Mouse (Mus musculus) lung, embryonic 16.5 days (tissue): ENCODE measurements around the gene Acat2. TPM values are rescaled to one million over a fixed set of nuclear protein-coding genes. Genes with fewer than 3 reads are reported as not detected.

Source experiments
- ATAC-seq: fragments of 200-750 bp; cut with Nextera tagmentation; 2 replicates; pipeline ENCODE4 v1.8.0; 2017; ENCODE audit warnings: low read depth, mild to moderate bottlenecking, moderate library complexity
- H3K27ac ChIP-seq: fragments of 300-500 bp; sonication (generic); 2 replicates; pipeline ENCODE4 v1.5.1; 2014; ENCODE audit warnings: mild to moderate bottlenecking, control low read depth, low read length
- H3K27me3 ChIP-seq: fragments of 300-500 bp; sonication (generic); 2 replicates; pipeline ENCODE4 v1.6.1; 2014; ENCODE audit warnings: low read depth, low read length, mixed read lengths; ENCODE audit not compliant: control insufficient read depth, insufficient read depth
- H3K36me3 ChIP-seq: fragments of 300-500 bp; sonication (generic); 2 replicates; pipeline ENCODE4 v1.6.1; 2014; ENCODE audit warnings: low read length; ENCODE audit not compliant: control insufficient read depth, insufficient read depth
- H3K4me1 ChIP-seq: fragments of 300-500 bp; sonication (generic); replicated peaks from 2 replicates; pipeline ENCODE4 v1.6.1; 2014; ENCODE audit warnings: low read length, mixed read lengths; ENCODE audit not compliant: control insufficient read depth, insufficient read depth
- H3K4me2 ChIP-seq: fragments of 300-500 bp; sonication (generic); 2 replicates; pipeline ENCODE4 v1.6.1; 2014; ENCODE audit warnings: low read depth, low read length, control low read depth
- H3K4me3 ChIP-seq: fragments of 300-500 bp; sonication (generic); 2 replicates; pipeline ENCODE4 v1.5.1; 2014; ENCODE audit warnings: mild to moderate bottlenecking, low read length, control low read depth
- H3K9ac ChIP-seq: fragments of 300-500 bp; sonication (generic); 2 replicates; pipeline ENCODE4 v1.6.1; 2014; ENCODE audit warnings: low read length, control low read depth
- H3K9me3 ChIP-seq: fragments of 300-500 bp; sonication (generic); 2 replicates; pipeline ENCODE4 v1.6.1; 2016; ENCODE audit warnings: low read length; ENCODE audit not compliant: control insufficient read depth
- WGBS: fragments of 180-500 bp; shearing (Covaris S2); extraction: QIAGEN DNeasy Blood & Tissue Kit; methylation state at CpG from one replicate; pipeline ENCODE4 v1.1.7; 2014; 5-methylcytosine and 5-hydroxymethylcytosine counted together
- polyA plus RNA-seq: library from polyadenylated mRNA; unstranded; fragments of >200 nt; fragmentation: Nextera tagmentation; extraction: Ambion mirVana; gene quantifications from 2 replicates; pipeline ENCODE4 v1.2.1, GENCODE M21; 2015

The Acat2 gene
- polyA plus RNA-seq, 1 experiment from 2014 or later: 91.4 TPM

DNA sequence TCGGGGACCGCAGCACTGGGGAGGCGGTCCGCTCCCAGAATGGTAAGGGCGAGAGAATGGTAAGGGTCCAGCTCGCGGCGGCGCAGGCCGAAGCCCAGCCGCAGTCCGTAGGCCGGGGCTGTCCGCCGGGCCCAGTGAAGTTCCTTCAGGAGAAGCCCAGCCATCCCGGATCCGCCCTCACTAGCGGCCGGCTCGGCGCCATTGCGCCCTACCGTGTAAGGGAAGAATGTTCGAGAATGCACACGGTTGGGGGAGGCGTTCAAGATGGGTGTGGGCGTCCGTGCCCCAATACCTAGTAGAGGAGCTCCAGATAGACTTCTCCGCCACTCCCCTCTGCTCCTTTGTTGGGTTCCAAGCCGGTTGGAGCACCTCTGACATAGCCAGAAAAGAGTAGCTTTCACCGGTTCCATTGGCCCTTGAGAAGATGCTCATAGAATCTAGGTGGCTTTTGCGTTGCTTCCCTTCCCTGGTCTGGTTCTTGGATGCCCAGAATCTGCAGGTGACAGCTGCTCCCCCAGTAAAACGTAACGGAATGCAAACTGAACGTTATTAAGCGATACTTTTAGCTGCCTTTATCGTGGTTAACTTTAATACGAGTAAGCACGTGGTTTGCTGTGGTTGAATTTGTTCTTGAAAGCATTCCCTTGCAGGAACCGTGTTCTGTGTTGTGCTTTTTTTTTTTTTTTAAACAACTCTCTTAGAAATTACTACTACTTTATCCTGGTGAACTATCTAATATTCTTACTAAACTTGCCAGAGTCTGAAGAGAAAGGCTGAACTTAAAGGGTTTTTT, 43.8 kb downstream of the Acat2 start:
- Histone ChIP-seq H3K27ac (peak overlapping the region; percentile 92), H3K4me1 (peaks cover 4% of the 10 kb centered on the region; the same call in 1 of the 2 replicates), H3K27me3 (no peaks in the 10 kb centered on the region), H3K9me3 (no peaks in the 10 kb centered on the region), H3K9ac (peak overlapping the region; percentile 98), H3K4me3 (peak overlapping the region; percentile 99), H3K36me3 (peaks cover 44% of the 10 kb centered on the region), H3K4me2 (peak overlapping the region; percentile 55)
- under 1% methylated on average over 40 of the region's 40 CpGs for WGBS
- peak; percentile 53 for ATAC-seq

DNA sequence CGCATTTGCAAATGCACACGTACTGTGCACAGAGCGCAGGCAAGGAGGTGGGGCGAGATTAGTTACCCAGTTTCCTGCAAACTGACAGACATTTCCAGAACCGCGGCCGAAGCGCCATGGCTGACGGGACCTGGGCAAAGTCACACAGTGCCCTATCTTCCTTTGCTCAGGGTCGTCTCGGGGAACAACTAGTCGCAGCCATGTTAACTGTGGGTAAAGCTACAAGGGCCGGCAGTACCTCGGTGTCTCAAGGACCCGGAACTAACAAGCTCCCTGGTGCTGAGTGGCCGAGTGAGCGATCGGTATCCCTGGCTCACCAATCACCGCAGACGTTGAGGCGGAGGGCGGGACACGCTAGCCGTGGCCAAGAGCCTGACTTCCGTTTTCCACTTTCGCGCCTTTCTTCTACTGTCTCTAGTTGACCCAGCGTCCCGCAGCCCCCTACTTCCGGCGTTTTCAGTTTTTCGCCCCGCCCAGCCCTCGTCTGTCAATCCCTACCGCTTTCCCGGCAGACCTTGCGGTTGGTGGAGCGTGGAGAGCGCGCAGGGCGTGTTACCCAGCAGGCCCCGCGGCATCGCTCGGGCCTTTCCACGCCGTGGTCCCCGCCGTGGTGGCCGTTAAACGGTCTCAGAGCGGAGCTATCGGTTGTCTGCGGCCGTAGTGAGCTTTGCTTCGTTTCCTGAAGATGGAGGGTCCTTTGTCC, 44.5 kb downstream of the Acat2 start, which contains the start of gene Mrpl18:
Gene Mrpl18 (minus strand): TSS at position 465 of the 703 bp plus-strand sequence.
- under 1% methylated on average over 56 of the region's 56 CpGs for WGBS
- Histone ChIP-seq H3K36me3 (peaks cover 42% of the 10 kb centered on the region), H3K4me2 (peak within 1 kb of the TSS; percentile 72), H3K4me1 (peaks cover 4% of the 10 kb centered on the region; the same call in 1 of the 2 replicates), H3K27ac (peak within 1 kb of the TSS; percentile 92), H3K4me3 (peak within 1 kb of the TSS; percentile 99), H3K9me3 (no peaks in the 10 kb centered on the region), H3K27me3 (no peaks in the 10 kb centered on the region), H3K9ac (peak within 1 kb of the TSS; percentile 98)
- ATAC-seq: peak; percentile 99

DNA sequence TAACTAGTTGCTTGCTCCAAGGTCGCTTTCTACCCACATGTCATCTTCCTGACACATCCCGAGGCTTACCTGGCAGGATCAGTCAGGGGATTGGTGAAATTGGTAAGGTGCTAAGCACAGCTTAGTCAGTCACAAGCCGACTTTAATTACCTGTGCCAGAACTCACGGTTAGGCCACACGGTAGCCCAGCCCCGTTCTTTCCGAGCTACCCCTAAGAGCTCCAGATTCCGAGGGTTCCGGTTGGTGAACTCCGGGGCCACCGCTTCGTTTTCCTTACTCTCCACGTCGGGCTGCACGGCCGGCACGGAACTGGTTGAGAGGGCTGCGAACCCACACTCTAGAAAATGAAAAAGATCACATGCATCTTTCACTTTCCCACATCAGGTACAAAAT, 45.1 kb downstream of the Acat2 start, which contains the start of gene Tcp1:
Gene Tcp1 (plus strand): TSS at position 214 of the 393 bp plus-strand sequence.
- Histone ChIP-seq H3K9me3 (no peaks in the 10 kb centered on the region), H3K36me3 (peaks cover 38% of the 10 kb centered on the region), H3K9ac (peak within 1 kb of the TSS; percentile 98), H3K4me1 (peaks cover 4% of the 10 kb centered on the region; the same call in 1 of the 2 replicates), H3K4me2 (peak within 1 kb of the TSS; percentile 72), H3K27ac (peak within 1 kb of the TSS; percentile 92), H3K4me3 (peak within 1 kb of the TSS; percentile 99), H3K27me3 (no peaks in the 10 kb centered on the region)
- under 1% methylated on average over 18 of the region's 18 CpGs for WGBS
- ATAC-seq: no peak

DNA sequence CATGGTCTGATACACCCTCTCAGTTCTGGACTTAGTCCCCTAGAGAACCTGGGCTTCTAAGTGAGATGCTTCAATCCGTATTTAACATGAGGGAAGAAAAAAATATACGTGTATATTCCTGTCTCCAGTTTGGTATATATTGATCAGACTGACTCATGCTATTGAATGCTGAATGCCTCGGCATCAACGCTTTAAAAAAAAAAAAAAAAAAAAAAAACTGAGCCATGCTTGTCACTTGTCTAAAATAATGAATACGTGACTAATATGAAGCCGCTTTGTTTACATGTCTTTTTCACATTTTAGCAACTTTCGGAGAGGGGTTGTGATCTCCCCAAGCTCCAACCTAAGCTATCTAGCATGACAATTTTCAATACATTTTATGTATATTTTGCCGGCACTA, 50.2 kb downstream of the Acat2 start:
- no peak overlapping the region for H3K4me3 ChIP-seq
- no peaks in the 10 kb centered on the region for H3K27me3 ChIP-seq
- H3K9ac ChIP-seq: no peak overlapping the region
- H3K9me3 ChIP-seq: no peaks in the 10 kb centered on the region
- H3K36me3 ChIP-seq: peaks cover 26% of the 10 kb centered on the region
- 84% methylated on average over 8 of the region's 8 CpGs for WGBS
- H3K27ac ChIP-seq: no peak overlapping the region
- no peak for ATAC-seq
- H3K4me1 ChIP-seq: no peaks in the 10 kb centered on the region; the same call in 1 of the 2 replicates
- H3K4me2 ChIP-seq: no peak overlapping the region

DNA sequence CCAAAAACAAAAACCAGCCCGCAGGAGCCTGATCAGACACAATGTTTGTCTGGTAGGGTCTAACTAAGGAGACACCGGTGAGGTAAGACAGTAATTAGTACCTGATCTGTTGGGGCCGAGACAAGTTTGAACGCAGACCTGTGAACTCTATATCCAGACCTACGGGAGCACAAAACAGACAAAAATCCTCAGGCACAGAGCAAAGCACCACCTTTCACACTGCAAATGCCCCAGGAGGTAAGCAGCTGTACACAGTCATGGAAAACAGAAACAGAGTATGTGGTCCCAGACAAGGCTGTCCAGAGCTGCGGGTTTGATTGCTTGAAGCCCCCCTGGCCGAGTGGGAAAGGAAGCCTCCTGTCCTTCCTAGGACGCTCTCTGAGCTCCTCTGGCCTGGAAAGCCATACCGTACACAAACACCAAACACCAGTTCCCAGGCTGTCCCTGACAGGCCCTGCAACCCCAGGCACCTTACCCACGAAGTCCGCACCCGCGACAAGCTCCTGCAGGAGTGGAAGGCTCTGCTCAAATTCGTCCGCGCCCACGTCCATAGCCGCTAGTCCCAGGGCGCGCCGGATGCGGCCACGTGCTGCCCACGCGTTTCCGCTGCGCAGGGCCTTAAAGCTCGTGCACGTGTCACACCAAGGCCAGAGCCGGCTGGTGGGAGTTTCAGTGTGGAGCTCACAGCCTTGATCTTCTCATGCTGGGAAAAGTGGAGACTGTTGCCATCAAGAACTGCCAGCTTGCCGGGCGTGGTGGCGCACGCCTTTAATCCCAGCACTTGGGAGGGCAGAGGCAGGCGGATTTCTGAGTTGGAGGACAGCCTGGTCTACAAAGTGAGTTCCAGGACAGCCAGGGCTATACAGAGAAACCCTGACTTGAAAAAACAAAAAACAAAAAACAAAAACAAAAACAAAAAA, 50.9 kb downstream of the Acat2 start, which contains the start of gene Pnldc1:
Gene Pnldc1 (minus strand): TSS at position 870 of the 920 bp plus-strand sequence.
- Histone ChIP-seq H3K4me3 (no peak within 1 kb of the TSS), H3K4me2 (no peak within 1 kb of the TSS), H3K9ac (no peak within 1 kb of the TSS), H3K27me3 (no peaks in the 10 kb centered on the region), H3K36me3 (peaks cover 26% of the 10 kb centered on the region), H3K27ac (no peak within 1 kb of the TSS), H3K9me3 (no peaks in the 10 kb centered on the region), H3K4me1 (no peaks in the 10 kb centered on the region)
- 75% methylated on average over 35 of the region's 35 CpGs for WGBS
- no peak for ATAC-seq

DNA sequence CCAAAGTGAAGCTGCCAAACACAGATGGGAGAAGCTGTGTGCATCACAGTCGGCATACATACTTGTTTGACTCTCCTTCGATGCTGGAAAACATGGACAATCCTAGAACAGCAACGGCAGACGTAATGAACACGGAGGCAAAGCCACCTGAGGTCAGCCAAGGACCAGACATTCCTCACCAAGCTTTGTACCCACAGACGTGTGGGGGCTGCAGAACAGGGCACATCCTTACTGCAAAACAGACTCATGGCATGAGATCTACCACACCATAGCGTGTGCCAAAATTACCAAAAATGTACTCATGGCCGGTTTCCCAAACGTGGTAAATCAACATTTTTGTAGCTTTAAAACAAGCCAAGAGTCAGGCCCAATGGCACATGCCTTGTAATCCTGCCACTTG, 54.1 kb downstream of the Acat2 start:
- H3K4me3 ChIP-seq: no peak overlapping the region
- H3K27me3 ChIP-seq: no peaks in the 10 kb centered on the region
- no peak overlapping the region for H3K27ac ChIP-seq
- no peak overlapping the region for H3K4me2 ChIP-seq
- H3K9ac ChIP-seq: no peak overlapping the region
- H3K36me3 ChIP-seq: peaks cover 2% of the 10 kb centered on the region; the same call in 1 of the 2 replicates
- WGBS: 88% methylated on average over 9 of the region's 9 CpGs
- no peaks in the 10 kb centered on the region for H3K9me3 ChIP-seq
- no peak for ATAC-seq
- peaks cover 5% of the 10 kb centered on the region; the same call in 1 of the 2 replicates for H3K4me1 ChIP-seq

DNA sequence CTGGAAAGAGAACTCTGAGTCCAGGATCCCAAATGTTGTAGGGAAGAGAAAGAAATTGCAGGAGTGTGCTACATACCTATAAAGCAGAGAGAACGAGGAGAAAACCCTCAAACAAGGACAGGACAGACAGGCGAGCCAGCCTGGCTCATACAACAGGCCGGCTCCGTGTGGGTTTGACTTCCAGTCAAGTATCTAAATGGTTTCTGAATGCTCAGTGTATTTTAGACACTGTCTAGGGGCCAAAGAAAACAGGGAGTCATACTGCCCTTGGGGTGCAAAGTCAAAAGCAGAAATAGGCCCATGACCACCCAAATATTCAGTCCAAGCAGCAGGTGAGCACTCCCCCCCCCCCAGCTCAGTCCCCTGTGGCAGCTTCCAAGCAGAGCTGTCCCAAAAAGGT, 54.7 kb downstream of the Acat2 start:
- no peak for ATAC-seq
- no peak overlapping the region for H3K4me3 ChIP-seq
- no peaks in the 10 kb centered on the region for H3K9me3 ChIP-seq
- no peak overlapping the region for H3K27ac ChIP-seq
- peaks cover 2% of the 10 kb centered on the region; the same call in 1 of the 2 replicates for H3K36me3 ChIP-seq
- H3K27me3 ChIP-seq: no peaks in the 10 kb centered on the region
- H3K4me2 ChIP-seq: no peak overlapping the region
- peaks cover 5% of the 10 kb centered on the region; the same call in 1 of the 2 replicates for H3K4me1 ChIP-seq
- no peak overlapping the region for H3K9ac ChIP-seq
- 89% methylated on average over 4 of the region's 4 CpGs for WGBS

DNA sequence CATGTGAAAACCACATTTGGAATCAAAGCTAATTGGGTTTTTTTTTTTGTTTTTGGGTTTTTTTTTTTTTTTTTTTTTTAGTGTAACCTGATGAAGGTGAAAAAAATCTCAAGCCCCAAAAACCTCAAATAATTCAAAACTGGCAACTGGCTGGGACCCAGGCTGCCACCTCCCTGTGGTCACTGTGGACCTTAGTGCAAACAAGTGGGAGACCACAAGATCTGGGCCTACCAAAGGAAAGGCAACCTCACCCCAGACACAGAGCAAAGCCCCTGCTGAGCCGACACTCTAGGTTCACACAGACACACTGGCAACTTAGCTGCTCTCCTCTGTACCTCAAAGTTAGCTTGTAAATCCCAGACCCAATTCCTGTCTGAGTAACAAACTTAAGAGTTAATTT, 56.2 kb downstream of the Acat2 start:
- Histone ChIP-seq H3K4me1 (peaks cover 5% of the 10 kb centered on the region; the same call in 1 of the 2 replicates), H3K27me3 (no peaks in the 10 kb centered on the region), H3K4me3 (no peak overlapping the region), H3K9ac (no peak overlapping the region), H3K27ac (0 out of 2 replicates have a peak overlapping the region, but pooled peaks have one; percentile 8), H3K36me3 (peaks cover 2% of the 10 kb centered on the region; the same call in 1 of the 2 replicates), H3K4me2 (no peak overlapping the region), H3K9me3 (no peaks in the 10 kb centered on the region)
- WGBS: 70% methylated on average over 1 of the region's 1 CpGs
- no peak for ATAC-seq
